Mouse (Mus musculus) forebrain, embryonic 11.5 days (tissue): ENCODE results near the gene Commd6. TPM values are rescaled to one million over a fixed set of nuclear protein-coding genes. Genes with fewer than 3 reads are reported as not detected.

ENCODE experiments used
- ATAC-seq: fragments of 200-750 bp; cut with Nextera tagmentation; replicated peaks from 2 replicates; pipeline ENCODE4 v1.8.0; 2017; ENCODE audit warnings: moderate TSS enrichment; ENCODE audit not compliant: low FRiP score
- DNase-seq: peaks from one replicate; pipeline ENCODE4 v3.0.0-alpha.2; 2017; ENCODE audit warnings: low spot score
- H3K27ac ChIP-seq: fragments of 300-500 bp; sonication (generic); 2 replicates; pipeline ENCODE4 v1.5.1; 2014; ENCODE audit warnings: low read depth, low read length
- H3K27me3 ChIP-seq: fragments of 300-500 bp; sonication (generic); 2 replicates; pipeline ENCODE4 v1.6.1; 2014; ENCODE audit warnings: mild to moderate bottlenecking, low read length, mixed read lengths; ENCODE audit not compliant: control insufficient read depth, insufficient read depth
- H3K36me3 ChIP-seq: fragments of 300-500 bp; sonication (generic); 2 replicates; pipeline ENCODE4 v1.6.1; 2014; ENCODE audit warnings: mild to moderate bottlenecking, low read length, moderate library complexity, mixed read lengths; ENCODE audit not compliant: control insufficient read depth, insufficient read depth
- H3K4me1 ChIP-seq: fragments of 300-500 bp; sonication (generic); replicated peaks from 2 replicates; pipeline ENCODE4 v1.6.1; 2014; ENCODE audit warnings: low read length, mixed read lengths; ENCODE audit not compliant: control insufficient read depth, insufficient read depth
- H3K4me2 ChIP-seq: fragments of 300-500 bp; sonication (generic); 2 replicates; pipeline ENCODE4 v1.6.1; 2014; ENCODE audit warnings: low read depth, mild to moderate bottlenecking, low read length, moderate library complexity, mixed read lengths; ENCODE audit not compliant: severe bottlenecking
- H3K4me3 ChIP-seq: fragments of 300-500 bp; sonication (generic); 2 replicates; pipeline ENCODE4 v1.5.1; 2014; ENCODE audit warnings: low read depth, low read length
- H3K9ac ChIP-seq: fragments of 300-500 bp; sonication (generic); 2 replicates; pipeline ENCODE4 v1.6.1; 2014; ENCODE audit warnings: low read length
- H3K9me3 ChIP-seq: fragments of 300-500 bp; sonication (generic); 2 replicates; pipeline ENCODE4 v1.6.1; 2016; ENCODE audit warnings: low read length, mixed read lengths; ENCODE audit not compliant: control insufficient read depth
- WGBS: fragments of 180-500 bp; shearing (Covaris S2); extraction: QIAGEN DNeasy Blood & Tissue Kit; methylation state at CpG from one replicate; pipeline ENCODE4 v1.1.7; 2014; 5-methylcytosine and 5-hydroxymethylcytosine counted together
- polyA plus RNA-seq: library from polyadenylated mRNA; unstranded; fragments of >200 nt; fragmentation: Nextera tagmentation; extraction: Ambion mirVana; gene quantifications from 2 replicates; pipeline ENCODE4 v1.2.1, GENCODE M21; 2014

Gene Commd6
- polyA plus RNA-seq, result 110 and 113 TPM in 2 replicates

DNA sequence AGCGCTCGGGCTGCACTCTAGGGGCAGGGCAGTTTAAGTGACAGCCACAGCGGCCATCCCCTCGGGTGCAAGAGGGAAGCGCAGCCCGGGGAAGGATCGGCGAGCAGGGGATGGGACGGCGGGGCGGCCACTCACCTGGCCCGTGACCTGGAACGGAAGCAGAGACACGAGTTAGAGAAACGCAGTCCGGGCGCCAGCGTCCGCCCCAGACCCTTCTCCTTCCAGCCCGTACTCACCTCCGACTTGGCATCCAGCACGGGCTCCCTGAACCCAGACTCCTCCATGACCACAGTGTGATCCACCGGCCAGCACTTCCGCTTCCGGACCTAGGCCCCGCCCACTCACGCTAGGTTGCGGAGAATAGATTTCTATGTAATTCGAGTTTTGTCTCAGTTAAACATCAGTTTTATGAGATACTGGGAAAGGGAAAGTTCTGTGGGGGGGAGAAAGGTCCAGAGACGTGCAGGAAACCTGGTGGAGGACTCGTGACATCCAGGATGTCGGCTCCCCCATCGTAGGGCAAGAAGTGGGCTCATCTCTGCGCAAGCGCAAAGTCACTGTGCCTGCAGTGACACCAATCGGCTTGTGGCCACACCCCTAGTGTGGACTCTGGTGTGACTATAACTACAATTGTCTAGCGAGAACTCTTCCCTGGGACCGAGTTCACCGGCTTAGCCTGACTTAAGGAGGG, at the start of gene Commd6:
Gene Commd6, minus strand, starts transcription at position 534 of the 691 bp plus-strand sequence.
- H3K27me3 ChIP-seq, result no peaks in the 10 kb centered on the region
- peak; percentile 99 for ATAC-seq
- H3K9ac ChIP-seq, result peak within 1 kb of the TSS; percentile 64
- under 1% methylated on average over 39 of the region's 39 CpGs for WGBS
- H3K27ac ChIP-seq, result peak within 1 kb of the TSS; percentile 62; the same call in 1 of the 2 replicates
- DNase-seq, result peak; percentile 89
- no peaks in the 10 kb centered on the region for H3K36me3 ChIP-seq
- 0 out of 2 replicates have a peak, but pooled peaks cover 3% of the 10 kb centered on the region for H3K4me1 ChIP-seq
- peak within 1 kb of the TSS; percentile 71 for H3K4me2 ChIP-seq
- peak within 1 kb of the TSS; percentile 66 for H3K4me3 ChIP-seq
- no peaks in the 10 kb centered on the region for H3K9me3 ChIP-seq

DNA sequence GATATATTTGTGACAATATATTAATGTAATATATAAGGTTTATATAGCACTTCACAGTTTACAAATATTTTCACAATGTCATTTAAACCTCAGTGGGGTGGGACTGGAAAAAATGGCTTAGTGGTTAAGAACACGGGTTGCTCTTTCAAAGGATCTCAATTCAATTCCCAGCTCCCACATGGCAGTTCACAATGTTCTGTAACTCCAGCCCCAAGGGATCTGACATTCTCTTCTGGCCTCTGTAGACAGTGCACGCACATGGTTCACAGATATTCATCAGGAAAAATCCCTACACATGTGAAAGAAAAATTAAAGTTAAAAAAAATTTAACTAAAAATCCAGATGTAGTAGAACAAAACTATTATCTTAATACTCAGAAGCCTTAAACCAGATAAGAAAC, 47.9 kb upstream of the Commd6 start:
- 91% methylated on average over 2 of the region's 2 CpGs for WGBS
- Histone ChIP-seq H3K9me3 (no peaks in the 10 kb centered on the region), H3K4me3 (no peak overlapping the region), H3K36me3 (no peaks in the 10 kb centered on the region), H3K27ac (no peak overlapping the region), H3K4me2 (no peak overlapping the region), H3K9ac (no peak overlapping the region), H3K27me3 (no peaks in the 10 kb centered on the region), H3K4me1 (no peaks in the 10 kb centered on the region)
- ATAC-seq (no peak), DNase-seq (no peak)

DNA sequence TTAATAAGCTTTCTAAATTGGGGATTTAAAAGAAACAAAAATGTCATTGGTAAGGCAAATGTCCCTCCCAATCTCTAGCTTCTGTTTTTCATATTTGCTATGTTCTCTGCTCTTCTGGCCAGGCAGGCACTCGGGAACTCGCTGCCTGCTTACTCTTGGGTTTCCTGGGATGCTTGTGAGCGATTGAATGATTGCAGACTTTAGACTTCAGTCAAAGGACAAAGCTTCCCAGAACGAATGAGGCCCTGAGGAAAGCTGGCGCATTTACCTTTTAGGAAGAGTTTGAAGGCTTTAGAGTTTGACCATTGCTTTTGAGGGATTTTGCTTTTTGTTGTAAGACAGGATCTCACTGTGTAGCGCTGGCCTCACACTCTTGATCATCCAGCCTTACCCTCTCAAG, 47.2 kb upstream of the Commd6 start:
- no peaks in the 10 kb centered on the region for H3K27me3 ChIP-seq
- no peak overlapping the region for H3K9ac ChIP-seq
- no peak overlapping the region for H3K4me3 ChIP-seq

DNA sequence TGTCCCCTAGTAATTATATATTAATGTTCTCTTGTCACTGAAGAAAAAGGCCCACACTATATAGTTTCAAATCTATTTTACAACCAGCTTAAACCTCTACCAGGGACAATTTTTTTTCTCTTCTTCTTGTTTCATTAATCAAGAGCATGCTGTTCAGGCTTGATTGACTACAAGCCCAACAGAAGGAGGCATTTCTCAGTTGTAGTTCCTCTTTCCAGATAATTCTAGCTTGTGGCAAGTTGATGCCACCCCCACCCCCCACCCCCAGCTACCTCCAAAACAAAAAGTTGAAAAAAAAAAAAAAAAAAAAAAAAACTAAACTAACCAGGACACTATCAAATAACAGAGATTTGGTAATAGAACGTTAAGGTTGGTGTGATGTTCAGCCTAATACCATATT, 31.7 kb upstream of the Commd6 start:
- Histone ChIP-seq H3K4me1 (no peaks in the 10 kb centered on the region), H3K27ac (no peak overlapping the region), H3K36me3 (no peaks in the 10 kb centered on the region), H3K4me2 (no peak overlapping the region), H3K27me3 (no peaks in the 10 kb centered on the region), H3K9ac (no peak overlapping the region), H3K9me3 (no peaks in the 10 kb centered on the region), H3K4me3 (no peak overlapping the region)
- DNase-seq (no peak), ATAC-seq (no peak)
- 96% methylated on average over 1 of the region's 1 CpGs for WGBS

More for the DNA sequence above, 47.2 kb upstream of the Commd6 start:
- ATAC-seq, result no peak
- Histone ChIP-seq H3K36me3 (no peaks in the 10 kb centered on the region), H3K4me2 (no peak overlapping the region), H3K9me3 (no peaks in the 10 kb centered on the region), H3K4me1 (no peaks in the 10 kb centered on the region), H3K27ac (no peak overlapping the region)
- 85% methylated on average over 6 of the region's 6 CpGs for WGBS
- DNase-seq, result no peak

DNA sequence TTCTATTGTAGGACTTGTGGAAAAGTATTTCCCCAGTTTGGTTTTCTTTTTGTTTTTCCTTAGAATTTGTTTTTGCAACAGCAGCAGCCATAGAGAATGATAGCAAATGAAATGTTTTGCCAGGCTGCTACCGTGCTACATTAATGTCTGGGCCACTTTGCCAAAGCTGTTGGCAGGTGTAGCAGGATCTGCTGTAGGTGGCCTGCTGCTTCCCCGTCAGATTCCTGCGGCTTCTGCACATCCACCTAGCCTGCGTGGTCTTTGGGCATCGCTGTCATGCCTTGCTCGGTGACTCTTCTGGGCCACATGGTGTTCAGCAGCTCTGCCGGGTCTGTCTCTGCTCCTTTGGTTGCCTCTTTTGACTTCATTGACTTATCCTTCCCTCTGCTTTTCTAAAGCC, 28.1 kb upstream of the Commd6 start:
- H3K9ac ChIP-seq, result no peak overlapping the region
- ATAC-seq (no peak), DNase-seq (no peak)
- H3K4me3 ChIP-seq, result no peak overlapping the region
- H3K4me1 ChIP-seq, result no peaks in the 10 kb centered on the region
- no peaks in the 10 kb centered on the region for H3K27me3 ChIP-seq
- H3K9me3 ChIP-seq, result no peaks in the 10 kb centered on the region
- no peaks in the 10 kb centered on the region for H3K36me3 ChIP-seq
- H3K27ac ChIP-seq, result no peak overlapping the region
- H3K4me2 ChIP-seq, result no peak overlapping the region
- 93% methylated on average over 7 of the region's 7 CpGs for WGBS

DNA sequence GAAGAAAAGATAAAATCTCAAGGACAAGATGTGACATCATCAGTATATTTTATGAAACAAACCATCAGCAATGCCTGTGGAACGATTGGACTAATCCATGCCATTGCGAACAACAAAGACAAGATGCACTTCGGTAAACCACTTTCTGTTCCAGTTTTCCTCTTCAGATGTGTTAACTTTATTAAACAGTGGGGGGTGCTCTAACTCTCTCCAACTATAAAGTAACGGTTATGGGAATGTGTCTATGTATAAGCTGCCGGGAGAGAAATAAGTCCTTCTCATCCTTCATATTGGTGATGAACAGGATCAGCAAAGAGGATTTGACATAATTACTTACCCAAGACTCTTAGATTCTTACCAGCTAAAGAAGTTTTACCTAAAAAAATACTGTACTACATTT, 26.1 kb upstream of the Commd6 start:
- no peak for ATAC-seq
- H3K4me2 ChIP-seq, result no peak overlapping the region
- H3K4me1 ChIP-seq, result no peaks in the 10 kb centered on the region
- H3K9me3 ChIP-seq, result no peaks in the 10 kb centered on the region
- no peak for DNase-seq
- no peak overlapping the region for H3K27ac ChIP-seq
- H3K9ac ChIP-seq, result no peak overlapping the region
- H3K27me3 ChIP-seq, result no peaks in the 10 kb centered on the region
- WGBS, result 89% methylated on average over 5 of the region's 5 CpGs
- no peak overlapping the region for H3K4me3 ChIP-seq
- H3K36me3 ChIP-seq, result no peaks in the 10 kb centered on the region

DNA sequence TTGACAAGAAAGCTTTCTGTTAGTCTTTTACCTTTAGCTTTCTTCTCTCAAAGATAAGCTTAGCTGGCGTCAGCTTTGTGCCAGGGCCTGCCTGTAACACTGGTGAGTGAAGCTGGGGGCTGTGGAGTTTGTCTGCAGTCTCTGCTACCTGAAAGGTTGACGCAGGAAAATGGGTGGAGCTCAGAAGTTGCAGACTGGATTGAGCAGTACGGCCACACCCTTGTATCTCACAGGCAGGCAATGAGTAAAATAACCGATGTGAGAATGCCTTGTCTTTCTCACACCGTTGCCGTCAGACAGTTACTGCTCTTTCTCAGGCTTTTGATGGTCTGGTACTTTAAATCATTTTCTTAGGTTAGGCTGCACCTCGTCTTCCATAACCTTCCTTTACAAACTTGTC, 25.6 kb upstream of the Commd6 start:
- no peak overlapping the region for H3K27ac ChIP-seq
- no peaks in the 10 kb centered on the region for H3K27me3 ChIP-seq
- no peaks in the 10 kb centered on the region for H3K9me3 ChIP-seq
- H3K36me3 ChIP-seq, result no peaks in the 10 kb centered on the region
- no peak for DNase-seq
- H3K4me3 ChIP-seq, result no peak overlapping the region
- H3K4me2 ChIP-seq, result no peak overlapping the region
- H3K9ac ChIP-seq, result no peak overlapping the region
- ATAC-seq, result no peak
- 95% methylated on average over 7 of the region's 7 CpGs for WGBS
- H3K4me1 ChIP-seq, result no peaks in the 10 kb centered on the region

DNA sequence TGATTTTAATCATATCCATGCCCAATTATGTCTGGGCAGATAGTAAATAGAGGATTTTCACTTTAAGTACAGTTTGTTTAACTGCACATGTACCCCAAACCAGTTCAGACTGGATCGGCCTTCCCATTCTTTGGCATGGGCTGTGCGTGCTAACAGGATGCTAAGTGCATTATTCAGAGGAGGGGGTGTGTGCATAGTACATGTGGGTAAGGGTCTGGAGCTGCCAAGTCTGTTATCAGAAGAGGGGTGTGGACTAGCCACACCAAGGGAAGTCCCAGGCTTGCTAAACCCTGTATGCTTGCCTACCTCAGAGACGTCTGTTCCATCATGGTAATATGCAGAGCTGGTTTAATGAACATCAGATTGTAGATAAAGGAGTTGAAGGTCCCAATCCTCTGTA, 23.8 kb upstream of the Commd6 start:
- no peaks in the 10 kb centered on the region for H3K9me3 ChIP-seq
- H3K4me1 ChIP-seq, result no peaks in the 10 kb centered on the region
- H3K4me2 ChIP-seq, result no peak overlapping the region
- H3K27me3 ChIP-seq, result no peaks in the 10 kb centered on the region
- 96% methylated on average over 3 of the region's 3 CpGs for WGBS
- no peak overlapping the region for H3K4me3 ChIP-seq
- no peaks in the 10 kb centered on the region for H3K36me3 ChIP-seq
- DNase-seq (no peak), ATAC-seq (no peak)
- no peak overlapping the region for H3K9ac ChIP-seq
- H3K27ac ChIP-seq, result no peak overlapping the region
